Mouse (Mus musculus): Measurements from ENCODE around the gene Tnfsf4.

Tnfsf4 gene

GRCm38 (mm10) chr1:161463388-161464085, 68.3 kb downstream of the Tnfsf4 start:
- no peak for DNase-seq

Measured in B cell, adult 2 months (primary cell).